Mouse (Mus musculus) layer of hippocampus, adult 18-20 months (tissue): Measurements from ENCODE around the gene Efcab3. TPM values are rescaled to one million over a fixed set of nuclear protein-coding genes. Genes with fewer than 3 reads are reported as not detected.

Source experiments
- total RNA-seq, 2 experiments: library from RNA; stranded (reverse); gene quantifications; 2 replicates each; pipeline ENCODE4 v1.2.3; 2021

Gene Efcab3
- total RNA-seq, 2 experiments from 2014 or later: 0.32 to 1.5 TPM

Other genes starting within 250 kb of the Efcab3 start
- 10 to 100 TPM; 16.3 to 17.1 TPM for gene Mettl2, start 62.8 kb downstream of the Efcab3 start, total RNA-seq
- not detected for gene Gm10842, start 83.3 kb downstream of the Efcab3 start, total RNA-seq
- gene Tlk2, start 115.2 kb downstream of the Efcab3 start, total RNA-seq: 10 to 100 TPM; 45.8 to 46.2 TPM
- 1 to 10 TPM; 4.0 to 5.1 TPM for gene Mrc2, start 229.1 kb downstream of the Efcab3 start, total RNA-seq